Mouse (Mus musculus) regulatory T cell (primary cell): ENCODE measurements at regions not wholly inside any gene's neighbourhood (a gene's known extent, or its start where the extent isn't known, plus 50 kb on each side); places are given as distances from the start of the nearest gene placed in this dataset.

ENCODE experiments used
- in situ Hi-C: fragments of 300-600 bp; cut with MboI, MseI; formaldehyde crosslinking; loops from one replicate; pipeline ENCODE4 v1.15.1; 2025; ENCODE audit warnings: high pct_unique_total_duplicates

DNA sequence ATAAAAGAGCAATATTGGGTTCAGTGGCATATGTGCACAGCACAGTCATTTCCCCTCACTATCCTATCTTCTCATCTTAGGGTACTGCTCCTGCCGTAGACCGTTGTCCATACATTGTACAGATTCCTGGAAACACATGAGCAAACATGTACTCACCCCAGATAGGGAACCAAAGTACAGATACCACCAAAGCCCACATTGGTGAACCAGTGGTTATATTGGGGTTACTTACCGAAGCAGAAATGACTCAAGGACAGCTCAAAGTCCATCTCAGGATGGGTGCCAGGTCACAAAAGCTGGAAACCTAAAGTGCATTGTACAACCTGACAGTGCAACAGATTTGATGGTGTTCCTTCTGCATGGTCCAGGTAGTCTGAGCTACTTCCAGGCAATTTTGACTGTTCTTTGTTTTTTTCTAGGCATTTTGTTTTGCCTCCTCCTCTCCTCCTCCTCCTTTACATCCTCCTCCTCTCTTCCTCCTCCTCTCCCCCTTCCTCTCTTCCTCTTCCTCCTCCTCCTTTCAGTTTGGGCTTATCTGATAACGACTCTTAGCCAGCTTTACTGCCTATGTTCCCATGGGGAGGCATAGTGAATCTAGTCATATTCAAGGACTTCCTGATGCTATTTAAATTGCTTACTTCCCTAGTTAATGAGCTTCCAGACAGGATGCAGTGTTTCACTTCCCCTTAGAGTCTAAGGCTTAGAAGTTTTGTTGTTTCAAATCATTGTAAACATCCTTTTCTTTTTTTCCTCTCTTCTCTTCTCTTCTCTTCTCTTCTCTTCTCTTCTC, 65.1 kb upstream of the Tab2 start:
- in situ Hi-C loops: no loop called here

DNA sequence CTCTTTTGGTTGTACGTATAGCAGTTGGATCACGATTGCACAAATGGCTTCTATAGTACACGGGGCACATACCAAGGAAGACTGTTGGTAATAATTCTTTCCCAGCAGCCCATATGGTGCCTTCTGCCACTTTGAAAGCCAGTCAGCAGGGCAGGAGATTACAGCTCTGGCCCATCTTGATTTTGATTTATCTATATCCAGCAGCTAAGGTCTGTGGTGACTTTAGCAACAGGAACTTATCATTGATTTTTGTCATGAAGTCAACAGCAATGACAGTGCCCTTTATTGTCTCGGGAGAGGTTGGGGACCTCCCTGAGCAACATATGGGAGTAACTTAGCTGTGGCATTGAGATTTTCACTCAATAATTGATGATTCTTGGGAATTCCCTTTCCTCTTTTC, 64.1 kb upstream of the Tab2 start:
- in situ Hi-C loops: no loop called here

DNA sequence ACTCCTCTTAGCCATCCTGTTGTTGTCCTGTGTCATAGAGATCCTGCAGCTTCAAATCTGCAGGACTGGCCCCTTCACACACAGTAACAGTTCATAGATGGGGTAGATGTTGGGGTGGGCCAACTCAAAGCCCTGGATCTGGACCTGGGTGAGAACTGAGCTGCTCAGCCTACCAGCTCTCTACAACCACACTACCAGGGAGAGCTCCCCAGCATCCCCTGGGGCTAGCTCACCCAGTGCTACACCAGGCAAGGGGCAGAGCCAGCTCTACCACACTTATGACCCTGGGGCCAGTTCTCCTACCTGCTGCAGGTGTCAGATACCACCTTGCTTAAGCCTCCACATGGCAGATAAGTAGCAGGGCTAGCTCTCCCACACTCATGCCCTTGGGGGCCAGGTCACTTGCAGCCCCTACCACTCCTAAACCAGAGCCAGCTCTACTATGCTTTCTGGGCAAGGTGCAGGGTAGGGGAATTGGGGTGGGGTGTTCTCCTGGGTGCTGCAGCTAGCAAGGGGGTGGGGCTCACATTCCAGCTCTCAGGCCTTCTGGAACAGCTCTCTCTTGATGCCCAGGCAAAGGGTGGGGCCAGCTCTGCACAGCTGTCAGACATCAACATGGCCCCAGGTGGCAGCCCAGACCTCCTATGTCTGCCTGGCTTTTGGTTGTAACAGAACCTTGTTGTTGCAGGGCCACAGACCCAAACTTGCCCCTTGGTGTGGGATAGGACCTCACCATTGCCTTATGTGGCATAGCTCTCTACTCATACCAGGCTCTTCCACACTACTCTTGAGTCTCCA, 62.4 kb upstream of the Tab2 start:
- in situ Hi-C loops: no loop called here

DNA sequence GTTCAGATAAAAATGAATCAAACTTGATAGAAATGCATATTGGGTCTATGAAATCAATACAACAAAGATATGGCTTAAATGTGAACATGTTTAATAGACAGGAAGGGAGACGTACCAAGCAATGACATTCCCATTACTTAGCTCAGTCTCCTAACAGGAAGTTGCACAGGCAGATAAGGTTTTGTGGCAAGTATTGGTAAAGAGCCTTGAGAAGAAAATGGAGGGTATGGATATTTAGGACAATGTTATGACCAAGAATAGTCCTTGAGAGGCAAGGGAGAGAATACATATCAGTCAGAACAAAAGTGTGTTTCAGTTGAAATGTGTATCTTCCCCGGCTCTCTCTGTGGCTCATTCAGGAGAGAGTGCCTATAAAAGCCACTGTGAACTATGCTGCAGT, 60.7 kb upstream of the Tab2 start:
- in situ Hi-C loops: no loop called here

DNA sequence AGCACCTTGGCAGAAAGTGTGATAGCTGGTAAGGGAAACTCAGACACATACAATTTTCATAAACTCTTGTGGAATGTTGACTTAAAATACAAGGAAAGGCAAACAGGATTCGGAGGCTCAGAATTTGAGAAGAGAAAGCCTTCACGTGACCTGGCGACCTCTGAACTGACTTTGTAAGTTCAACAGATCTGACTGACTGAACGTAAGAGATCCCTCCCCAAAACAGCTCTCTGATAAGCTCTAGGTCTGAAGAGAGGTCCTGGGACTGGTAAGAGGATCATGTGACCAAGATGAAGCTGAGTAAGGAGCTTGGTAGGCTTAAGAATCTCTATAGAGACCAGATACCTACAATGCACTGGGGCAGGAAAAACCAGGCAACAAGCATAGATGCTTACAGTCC, 55.7 kb upstream of the Tab2 start:
- in situ Hi-C loops: no loop called here

DNA sequence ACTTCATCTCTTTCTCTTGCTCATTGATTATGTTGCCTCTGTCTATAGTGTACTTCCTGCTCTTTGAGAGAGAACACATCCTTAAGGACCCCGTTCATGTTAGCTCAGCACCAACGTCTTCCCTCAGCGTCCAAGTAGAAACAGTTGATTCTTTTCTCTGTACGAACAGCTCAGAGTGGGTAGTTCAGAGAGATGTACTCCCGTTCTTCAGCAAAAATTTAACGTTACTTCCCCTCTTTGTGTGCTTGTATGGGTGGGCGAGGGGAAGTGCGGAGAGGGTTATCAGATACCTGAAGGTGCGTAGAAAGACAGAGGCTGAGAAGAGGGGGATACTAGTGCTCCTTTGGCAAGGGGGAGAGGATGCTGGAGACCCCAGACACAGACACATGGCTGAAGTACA, 55.1 kb upstream of the Tab2 start:
- in situ Hi-C loops: no loop called here

DNA sequence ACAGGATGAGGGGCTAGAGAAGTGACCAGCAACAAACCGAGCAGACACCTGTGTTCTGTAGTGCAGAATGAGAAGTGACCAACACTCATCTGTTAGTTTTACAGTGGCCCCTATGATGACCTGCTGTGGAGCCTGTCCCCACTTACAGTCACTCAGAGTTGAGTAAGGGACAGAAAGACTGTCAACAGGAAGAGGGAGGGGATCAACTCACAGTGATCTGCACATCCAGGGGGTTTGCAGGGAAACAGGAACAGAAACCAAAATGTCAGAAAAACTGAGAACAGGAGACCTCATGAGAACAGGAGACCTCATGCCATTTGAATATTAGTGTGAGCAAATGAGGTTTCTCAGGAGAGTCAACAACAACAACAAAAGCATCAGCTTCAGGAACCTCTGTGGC, 53.8 kb upstream of the Tab2 start:
- in situ Hi-C loops: no loop called here

DNA sequence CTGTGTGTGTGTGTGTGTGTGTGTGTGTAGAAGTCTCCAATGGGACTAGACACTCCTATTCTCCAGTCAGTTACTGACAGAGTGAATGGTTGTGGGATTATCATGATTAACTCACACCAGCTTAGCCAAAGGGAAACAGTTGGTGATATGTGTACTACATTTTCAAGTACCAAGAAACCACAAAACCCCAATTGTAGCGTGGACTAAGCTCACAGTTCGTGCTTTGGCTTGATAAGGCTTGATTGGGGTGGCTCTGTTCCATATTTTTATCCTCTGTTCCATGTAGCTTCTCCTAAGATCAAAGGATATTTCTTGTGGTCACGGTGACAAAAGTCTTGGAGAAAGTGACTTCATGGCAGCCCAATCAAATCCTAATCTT, 51.9 kb upstream of the Tab2 start:
- in situ Hi-C loops: no loop called here

DNA sequence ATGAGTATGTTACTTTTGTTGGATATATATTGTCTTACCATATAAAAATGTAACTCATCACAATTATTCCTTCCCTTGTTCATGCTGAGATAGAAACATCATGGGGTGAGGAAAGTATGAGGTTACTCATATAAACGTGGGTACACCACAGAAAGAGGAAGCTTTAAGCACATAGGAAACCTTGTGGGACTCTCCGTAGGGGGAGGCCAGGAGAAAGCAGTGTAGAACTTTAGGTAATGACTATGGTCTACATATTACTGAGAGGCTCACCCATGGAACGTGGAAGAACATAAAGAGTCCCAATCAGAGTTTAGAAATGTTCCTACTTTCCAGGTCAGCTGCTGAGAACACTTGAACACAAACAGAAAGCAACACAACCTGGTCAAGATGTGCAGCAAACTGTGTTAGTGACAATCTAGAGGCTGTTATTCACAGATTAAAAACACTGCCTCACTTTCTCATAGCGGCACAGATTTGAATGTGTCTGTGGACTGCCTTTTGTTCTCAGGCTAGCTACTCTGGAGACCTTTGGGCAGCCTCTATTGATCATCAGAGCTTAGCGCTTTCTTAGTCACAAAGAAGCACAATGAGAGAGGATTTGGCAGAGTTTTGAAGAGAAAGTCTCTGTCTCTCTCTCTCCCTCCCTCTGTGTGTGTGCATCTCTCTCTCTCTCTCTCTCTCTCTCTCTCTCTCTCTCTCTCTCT, 51.4 kb upstream of the Tab2 start:
- in situ Hi-C loops: no loop called here
